Mouse (Mus musculus) cerebellum, adult 9-10 months (tissue): ENCODE results near the gene Kcnj2.

Experiments used
- DNase-seq: peaks from one replicate; pipeline ENCODE4 v3.0.0; 2022

Kcnj2 gene

DNA sequence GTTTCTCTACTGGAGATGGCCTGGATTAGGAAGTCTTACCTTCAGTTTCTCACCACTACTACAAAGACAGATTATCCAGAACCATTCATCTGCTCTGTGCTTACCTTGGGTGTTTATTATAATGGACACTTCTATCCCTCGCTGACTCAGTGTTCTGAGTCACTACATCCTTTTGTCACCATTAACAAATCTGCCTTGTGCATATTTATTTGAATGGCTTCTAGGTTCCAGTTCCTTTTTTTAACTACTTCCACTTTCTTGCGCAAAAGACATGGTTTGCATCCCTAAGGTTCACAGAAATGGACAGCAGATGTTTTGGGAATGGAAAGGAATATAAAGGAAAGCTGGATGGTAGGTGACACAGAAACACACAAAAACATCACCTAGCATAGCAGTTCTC lies 27.0 kb downstream of the Kcnj2 start:
- DNase-seq = no peak

DNA sequence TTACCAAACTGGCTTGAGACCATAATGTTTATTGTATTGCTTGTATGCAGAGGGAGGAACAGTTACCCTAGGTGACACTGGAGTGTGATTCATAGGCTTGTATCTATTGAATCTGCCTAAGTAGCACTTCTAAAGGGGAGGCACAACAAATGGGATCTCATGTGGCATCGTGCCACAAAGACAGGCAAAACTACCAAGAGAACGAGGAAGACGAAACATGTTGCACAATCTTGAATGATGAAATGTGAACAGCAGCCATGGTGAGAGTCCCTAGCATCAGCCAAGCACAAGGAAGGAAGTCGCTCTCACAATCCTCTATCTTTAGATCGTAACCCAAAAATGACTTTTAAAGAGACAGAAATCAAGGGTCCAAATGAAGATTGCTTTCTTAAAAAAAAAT lies 30.6 kb downstream of the Kcnj2 start:
- peak; percentile 0 for DNase-seq

DNA sequence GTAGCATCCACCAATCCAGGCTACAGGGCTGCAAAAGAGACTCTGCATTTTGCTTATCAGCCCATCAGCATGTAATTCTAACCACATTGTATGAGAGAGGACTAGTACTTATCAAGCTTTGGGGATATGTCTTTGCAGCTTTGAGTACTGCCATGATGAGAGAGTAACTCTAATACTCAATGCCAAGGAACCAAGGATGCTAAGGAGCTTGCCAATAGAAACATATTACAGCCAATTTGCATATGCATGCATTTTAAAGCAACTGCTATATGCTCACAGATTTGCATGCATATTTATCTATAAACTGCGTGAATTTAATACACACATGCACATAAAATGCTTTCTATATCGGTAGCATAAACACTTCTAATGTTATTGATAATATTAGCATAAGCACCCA lies 34.2 kb downstream of the Kcnj2 start:
- no peak for DNase-seq

DNA sequence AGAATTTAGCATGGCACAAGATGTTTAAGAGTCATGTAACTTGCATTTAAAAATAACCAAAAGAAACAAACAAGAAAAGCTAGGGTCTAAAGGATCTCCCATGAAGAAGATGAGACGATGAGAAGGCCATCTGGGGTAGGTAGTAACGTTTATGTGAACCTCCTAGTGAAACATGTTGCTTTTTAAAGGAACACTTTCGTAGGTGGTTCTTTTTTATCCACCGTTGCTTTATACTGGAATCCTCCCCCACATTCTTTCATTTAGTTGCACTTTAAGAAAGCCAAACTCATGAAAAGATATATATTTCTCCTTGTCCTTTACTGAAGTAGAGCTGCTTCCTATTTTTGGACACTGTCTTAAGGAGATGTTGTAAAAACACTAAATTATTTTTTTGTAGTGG lies 34.7 kb downstream of the Kcnj2 start:
- no peak for DNase-seq

DNA sequence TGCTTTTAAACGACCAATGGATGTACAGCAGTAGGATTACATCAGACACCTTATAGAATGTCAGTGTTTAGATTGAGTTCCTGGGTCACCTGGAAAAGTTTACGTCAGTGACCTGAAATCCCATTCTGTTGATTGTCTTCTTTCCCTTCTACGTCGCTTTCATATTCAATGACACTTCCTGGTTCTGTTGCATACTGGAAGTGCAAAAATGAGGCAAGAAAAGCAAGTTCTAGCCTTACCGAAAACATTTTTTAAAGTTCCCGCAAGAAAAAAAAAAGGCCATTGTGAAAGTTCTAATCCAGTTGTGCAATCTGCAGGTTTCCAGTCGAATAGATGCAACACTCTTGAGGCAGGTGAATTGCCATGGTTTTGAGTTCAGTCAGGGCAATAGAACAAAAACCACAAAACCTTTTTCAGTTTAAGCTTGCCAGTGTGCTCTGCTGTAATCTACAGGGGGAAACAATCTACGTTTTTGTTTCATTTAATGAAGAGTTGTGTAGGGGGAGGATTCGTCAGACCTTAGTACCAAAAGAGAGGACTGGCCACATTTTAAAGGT lies 35.7 kb downstream of the Kcnj2 start:
- DNase-seq = no peak

DNA sequence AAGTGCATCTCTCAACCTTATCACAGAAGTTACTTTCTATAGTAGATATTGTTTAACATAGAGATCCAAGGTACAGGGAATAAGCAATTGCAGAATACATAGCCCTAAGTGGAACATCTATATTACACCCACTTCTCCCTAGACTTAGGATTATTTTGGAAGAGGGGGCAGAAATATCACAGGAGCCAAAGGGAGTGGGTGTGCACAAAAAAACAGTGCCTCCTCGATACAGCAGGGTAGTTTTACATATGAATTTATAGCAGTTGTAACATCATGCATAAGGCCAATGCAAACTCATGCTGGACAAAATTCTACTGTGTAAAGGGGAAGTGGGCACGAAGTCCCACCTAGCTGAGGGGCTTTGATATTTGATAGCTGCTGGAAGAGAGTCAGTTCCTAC lies 38.5 kb downstream of the Kcnj2 start:
- no peak for DNase-seq

DNA sequence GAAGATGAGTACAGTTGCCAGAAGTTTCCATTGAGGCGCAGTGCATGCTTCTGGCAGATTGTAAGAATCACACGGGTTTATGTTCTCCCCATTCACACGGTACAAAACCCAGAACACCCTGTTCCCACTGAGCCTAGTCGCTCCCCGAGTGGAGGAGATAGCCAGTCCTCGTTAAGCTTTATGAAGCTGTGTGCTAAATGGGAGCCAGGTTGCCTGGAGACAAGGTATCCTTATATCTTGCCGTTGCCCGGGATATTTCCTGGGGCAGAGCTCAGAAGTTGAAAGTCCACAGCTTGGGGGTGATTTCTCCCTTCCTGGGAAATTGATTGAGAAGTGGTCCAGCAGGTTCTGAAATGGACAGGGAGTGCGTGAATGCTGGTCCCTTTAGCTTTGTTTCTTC lies 42.2 kb downstream of the Kcnj2 start:
- no peak for DNase-seq

DNA sequence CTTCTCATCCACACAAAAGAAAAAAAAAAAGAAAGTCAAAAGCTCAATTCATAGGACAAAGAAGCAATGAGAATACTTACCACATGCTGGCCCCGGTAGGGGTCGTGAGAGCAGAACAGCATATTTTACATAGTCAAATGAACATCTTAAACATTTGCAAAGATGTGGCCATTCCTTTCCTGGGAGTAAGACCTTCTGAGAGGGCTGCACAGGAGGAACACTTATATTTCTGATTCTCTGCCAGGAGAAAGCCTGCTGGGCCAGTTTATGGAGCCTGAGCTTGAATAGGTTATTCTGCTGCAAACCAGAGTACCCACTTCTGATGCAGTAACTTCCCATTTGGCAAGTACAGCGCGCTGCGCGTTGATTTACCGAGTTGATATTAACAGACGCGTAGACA lies 55.5 kb downstream of the Kcnj2 start:
- no peak for DNase-seq

DNA sequence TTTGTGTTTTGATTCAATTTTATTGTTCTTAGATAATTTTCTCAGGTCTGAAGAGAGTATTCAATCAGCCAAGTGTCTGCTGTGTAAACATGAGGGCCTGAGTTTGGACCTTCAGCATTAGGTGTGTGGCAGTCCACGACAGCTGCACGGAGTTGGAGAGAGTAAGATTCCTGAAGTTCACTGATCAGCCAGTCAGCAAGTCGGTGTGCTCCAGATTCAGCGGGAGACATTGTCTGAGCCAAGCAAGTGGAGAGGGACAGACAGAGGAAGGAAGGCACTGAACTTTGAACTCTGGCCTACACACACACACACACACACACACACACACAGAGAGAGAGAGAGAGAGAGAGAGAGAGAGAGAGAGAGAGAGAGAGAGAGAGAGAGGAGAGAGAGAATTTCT lies 57.4 kb downstream of the Kcnj2 start:
- no peak for DNase-seq

DNA sequence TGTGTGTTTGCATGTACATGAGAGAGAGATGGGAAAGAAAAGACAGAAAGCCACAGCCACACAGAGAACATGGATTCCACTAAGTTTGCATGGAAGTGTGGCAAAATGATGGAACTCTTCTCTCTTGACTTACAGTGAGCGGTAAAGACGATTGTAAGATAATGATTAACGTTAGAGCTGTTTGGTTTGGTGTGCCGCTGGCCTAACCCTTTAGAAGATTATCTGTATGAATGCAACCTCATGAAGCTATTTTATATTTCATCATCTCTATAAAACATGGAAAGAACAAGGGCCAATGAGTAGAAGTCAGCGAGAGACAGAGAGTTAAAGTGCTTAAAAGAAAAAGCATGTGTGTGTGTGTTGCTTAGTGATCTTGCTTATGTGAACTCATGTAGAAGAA lies 60.0 kb downstream of the Kcnj2 start:
- DNase-seq = no peak
